Mouse (Mus musculus) R1 (cell line): Measurements from ENCODE around the gene Fbln2.
"Not testable (repeated sequence)": the region's sequence is repeated elsewhere in the genome, so short reads cannot be mapped to it uniquely, and the experiment has no call there.

Source experiments
- DNase-seq: peaks from one replicate; pipeline ENCODE4 v3.0.0-alpha.2; 2018; ENCODE audit warnings: low read depth, low spot score

Gene Fbln2

GRCm38 (mm10) chr6:91212155-91212554, at the start of gene Fbln2:
Fbln2 (plus strand) TSS chr6:91212455.
- not testable (repeated sequence) for DNase-seq

DNA sequence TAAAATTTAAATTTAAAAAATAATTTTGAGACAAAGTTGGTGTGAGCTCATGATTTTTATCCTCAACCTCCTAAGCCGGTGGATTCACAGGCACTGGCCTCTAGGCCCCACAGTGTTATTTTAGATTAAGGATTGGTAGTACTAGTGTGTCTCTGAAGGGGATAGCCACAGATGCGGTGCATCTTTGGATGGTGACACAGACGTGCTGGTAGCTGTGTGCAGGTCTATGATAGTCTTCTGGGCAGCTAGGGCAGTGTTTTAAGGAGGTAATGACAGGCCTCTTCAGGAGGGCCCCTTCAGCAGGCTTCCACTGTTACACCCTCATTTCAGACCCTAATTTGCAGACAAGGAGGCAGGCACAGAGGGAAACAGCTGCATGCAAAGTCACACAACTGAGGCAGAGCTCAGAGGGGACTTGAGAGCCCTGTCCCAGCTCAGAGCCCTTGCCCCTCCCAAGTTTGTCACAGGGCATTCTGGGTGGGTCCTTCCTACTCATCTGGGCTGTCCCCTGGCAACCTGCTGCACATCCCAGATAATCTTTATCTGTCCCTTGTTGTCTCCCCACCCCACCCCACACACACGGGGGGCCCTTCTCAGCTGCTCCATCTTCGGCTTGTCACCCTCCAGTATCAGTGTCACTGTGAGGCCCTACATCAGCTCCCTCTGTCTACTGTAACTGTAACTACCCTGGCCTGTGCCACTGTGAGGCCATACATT, 48.9 kb upstream of the Fbln2 start:
- DNase-seq = no peak

DNA sequence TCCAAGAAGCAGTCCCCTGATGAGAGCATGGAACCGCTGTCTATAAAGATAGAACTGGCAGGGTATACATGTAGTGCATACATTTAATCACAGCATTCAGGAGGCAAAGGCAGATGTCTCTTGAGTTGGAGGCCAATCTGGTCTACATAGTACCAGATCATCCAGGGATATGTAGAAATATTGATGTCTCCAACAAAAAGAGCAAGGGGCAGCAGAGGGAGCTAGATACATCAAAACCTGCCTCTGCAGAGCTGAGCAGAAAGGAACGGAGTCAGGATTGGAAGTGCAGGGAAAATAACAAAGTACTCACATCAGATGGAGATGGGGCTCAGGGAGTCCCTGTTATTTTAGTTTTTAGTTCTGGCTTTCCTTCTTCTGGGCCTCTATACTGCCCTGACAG, 47.7 kb upstream of the Fbln2 start:
- DNase-seq = no peak

DNA sequence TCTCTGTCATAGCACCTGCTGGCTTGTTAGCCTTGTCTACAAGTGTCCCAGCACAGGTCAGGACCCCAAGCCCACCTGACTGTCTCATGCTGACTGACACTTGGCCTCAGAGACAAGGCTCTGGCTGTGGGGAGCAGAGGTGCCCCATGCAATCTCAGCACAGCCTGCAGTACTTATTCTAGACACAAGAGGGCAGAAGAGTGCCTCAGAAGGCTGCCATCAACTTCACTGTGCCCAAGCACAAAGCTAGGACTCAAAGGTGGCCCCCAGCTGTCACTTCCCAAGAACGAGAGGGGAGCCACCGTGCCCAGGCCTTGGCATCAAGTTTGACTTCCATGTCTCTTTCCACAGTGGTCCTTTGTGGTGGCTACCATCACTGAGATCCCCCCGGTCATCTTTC, 47.0 kb upstream of the Fbln2 start:
- peak; percentile 63 for DNase-seq

- no peak for DNase-seq
Measured at GRCm38 (mm10) chr6:91167828-91168227, 44.4 kb upstream of the Fbln2 start.

DNA sequence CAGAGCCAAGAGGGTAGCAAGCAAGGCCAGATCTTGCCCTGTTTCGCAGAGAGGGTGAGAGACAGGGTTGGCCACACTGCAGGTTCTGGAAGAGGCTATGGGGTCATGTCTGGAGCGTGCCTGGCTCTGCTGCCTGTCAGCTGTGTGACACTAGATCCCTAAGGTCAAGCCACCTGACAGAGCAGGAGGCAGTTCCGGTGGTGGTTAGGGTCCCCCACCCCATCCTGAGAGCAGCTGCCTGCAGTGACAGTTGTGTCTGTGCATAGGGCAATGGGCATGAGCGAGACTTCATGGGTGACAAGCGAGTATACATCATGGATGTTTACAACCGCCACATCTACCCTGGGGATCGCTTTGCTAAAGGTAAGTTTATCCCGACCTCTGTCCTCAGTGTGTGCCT, 43.1 kb upstream of the Fbln2 start:
- no peak for DNase-seq

DNA sequence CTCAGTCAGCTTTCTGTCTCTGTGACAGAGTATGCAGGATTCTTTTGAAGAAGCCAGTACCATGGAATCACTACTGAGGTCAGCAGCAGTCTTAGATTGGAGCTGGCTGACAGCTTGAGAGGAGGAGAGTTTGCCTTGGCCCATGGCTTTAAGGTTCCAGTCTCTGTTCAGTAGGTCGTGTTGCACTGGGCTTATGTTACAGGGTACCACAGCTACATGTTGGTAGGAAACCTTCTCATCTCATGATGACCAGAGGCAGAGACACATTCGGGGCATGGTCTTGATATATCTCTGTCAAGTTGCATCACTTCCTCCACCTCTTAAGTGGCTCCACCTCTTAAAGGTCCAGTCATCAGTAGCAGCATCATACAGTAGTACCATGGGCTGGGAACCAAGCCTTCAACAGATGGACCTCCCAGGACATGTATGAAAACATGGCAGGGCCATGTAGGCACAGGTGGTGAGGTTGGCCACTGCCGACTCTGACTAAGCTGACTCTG, 40.8 kb upstream of the Fbln2 start:
- DNase-seq = no peak

GRCm38 (mm10) chr6:91172381-91172780, 39.9 kb upstream of the Fbln2 start:
- DNase-seq = no peak

GRCm38 (mm10) chr6:91173221-91173880, 38.9 kb upstream of the Fbln2 start:
- DNase-seq = peak; percentile 49

DNA sequence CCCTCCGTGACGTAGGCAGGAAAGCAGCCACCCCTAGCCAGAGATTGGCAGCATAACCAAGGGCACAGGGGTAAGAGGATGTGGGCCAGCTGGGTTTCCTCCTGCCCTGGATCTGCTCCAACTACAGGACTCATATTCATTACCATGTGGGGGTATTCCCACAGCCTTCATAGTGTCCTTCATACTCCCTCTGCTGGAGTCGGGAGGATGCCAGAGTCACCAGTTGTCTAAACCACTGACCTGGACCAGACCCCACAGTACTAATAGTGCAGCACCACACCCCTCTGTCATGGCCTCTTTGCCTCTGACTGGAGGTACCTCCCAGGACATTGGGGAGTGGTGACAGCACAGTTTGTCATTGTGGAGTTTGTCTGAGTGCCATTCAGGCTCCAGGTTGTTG, 38.0 kb upstream of the Fbln2 start:
- DNase-seq = no peak

DNA sequence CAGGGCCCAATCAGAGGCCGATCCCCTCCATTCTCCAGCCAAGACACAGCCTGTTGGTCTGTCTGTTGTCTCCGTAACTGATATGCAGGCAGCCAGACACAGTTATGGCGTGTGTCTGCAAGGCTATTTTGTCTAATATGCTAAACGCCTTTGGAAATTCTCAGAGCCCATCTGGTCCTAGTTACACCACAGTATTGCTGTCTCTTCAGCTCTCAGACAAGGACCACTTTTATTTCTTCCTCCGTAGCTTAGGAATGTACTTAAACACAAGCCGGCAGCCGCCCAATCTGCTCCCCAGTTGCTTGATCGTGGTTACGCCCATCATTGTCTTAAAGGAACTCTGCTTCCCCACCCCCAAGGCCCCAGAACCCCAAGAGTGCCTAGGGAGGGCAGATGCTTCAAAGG, 31.5 kb upstream of the Fbln2 start:
- peak; percentile 35 for DNase-seq

DNA sequence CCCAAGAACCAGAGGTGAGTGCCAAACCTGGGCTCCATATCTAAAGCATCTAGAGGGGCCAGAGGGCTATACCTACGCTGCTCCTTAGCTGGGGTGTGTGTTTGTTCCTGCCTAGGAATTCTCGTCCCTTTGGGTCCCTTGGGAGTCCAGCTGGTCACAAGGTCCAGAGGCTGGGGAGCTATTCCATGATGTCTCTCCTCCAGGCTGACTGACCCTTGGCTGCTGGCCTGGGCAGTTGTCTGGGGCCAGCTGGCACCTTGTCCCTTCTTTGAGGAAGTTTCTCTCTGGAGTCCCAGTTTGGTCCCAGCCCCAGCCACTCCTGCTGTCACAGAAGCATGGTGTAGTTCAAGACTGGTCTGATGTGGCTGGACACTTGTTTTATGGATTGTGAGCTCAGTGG, 30.9 kb upstream of the Fbln2 start:
- no peak for DNase-seq

DNA sequence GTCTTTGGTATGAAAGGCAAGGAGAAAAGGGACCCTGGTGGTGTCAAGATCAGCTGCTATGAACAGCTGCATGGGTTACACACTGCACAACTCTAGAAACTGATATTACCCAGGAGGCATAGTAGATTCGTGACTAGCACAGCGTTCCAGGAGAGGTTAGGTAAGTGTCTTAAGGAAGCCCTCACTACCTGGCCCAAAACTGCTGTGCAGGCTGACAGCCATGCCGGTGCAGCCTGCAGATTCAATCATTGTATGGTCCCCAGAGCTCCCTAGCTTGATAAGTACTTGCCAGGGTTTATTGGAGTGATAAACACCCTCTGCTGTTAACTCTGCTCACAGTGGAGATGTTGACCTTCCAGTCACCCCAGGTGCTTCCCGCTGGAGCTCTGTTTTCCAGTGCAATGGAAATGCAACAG, 30.2 kb upstream of the Fbln2 start:
- DNase-seq = no peak

- DNase-seq = no peak
Measured at GRCm38 (mm10) chr6:91183041-91183440, 29.2 kb upstream of the Fbln2 start.

GRCm38 (mm10) chr6:91183980-91184379, 28.3 kb upstream of the Fbln2 start:
- DNase-seq = no peak

- DNase-seq = no peak
Measured at GRCm38 (mm10) chr6:91184776-91185175, 27.5 kb upstream of the Fbln2 start.

DNA sequence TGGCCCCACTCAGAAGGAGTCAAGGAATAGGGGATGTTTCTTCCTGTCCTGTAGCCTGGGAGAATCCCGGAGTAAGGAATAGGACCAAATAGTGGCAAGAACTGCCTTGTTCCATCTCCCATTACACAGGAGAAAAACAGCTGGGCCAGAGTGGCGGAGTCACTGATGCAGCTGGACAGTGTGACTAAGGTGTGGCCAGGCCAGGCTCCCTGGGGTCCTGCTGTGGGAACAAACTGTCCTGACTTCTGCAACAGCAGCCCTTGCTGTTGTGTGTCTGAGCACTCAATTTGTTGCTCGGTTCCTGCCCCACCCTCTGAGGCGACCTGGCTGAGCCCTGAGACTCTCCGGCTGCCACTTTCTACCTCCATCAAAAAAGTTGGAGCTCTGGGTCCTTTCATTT, 26.8 kb upstream of the Fbln2 start:
- no peak for DNase-seq

DNA sequence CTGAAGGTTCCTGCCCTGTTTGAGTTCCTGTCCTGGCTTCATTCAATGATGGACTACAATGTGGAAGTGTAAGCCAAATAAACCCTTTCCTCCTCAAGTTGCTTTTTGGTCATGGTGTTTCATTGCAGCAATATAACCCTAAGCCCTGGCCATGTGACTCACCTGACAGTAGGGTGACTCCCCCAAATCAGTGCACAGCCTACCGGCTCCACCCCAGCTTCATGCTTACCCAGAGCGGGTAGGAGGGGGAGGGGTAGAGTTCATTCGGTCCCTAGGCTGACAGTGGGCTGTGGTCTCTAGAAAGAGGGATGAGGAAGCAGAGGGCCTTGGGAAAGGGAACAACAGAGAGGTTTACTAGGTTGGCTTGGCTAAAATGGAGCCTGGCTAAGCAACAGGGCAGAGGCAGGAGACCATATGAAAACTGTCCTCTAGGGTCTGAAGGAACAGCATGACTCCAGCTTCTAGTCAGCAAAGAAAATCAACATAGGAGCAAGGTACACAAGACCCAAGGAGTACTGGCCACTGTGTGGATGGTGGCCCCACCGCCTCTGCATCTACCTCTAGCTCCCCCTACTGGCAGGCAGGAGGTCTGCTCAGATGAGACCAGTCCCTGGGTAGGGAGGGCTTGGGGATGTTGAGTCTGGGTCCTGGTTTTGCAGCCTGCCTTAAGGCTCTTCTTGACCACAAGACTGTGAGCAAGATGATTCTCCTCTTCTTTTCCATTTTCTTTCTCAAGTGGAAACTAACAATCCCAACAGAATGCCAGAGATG, 25.9 kb upstream of the Fbln2 start:
- peak; percentile 27 for DNase-seq

GRCm38 (mm10) chr6:91186934-91187333, 25.3 kb upstream of the Fbln2 start:
- no peak for DNase-seq

- DNase-seq = no peak
Measured at GRCm38 (mm10) chr6:91187871-91188270, 24.4 kb upstream of the Fbln2 start.

GRCm38 (mm10) chr6:91189971-91190370, 22.3 kb upstream of the Fbln2 start:
- no peak for DNase-seq

GRCm38 (mm10) chr6:91191465-91191864, 20.8 kb upstream of the Fbln2 start:
- no peak for DNase-seq
